Mouse (Mus musculus): ENCODE measurements around the gene Ahcyl1. TPM values are rescaled to one million over a fixed set of nuclear protein-coding genes. Genes with fewer than 3 reads are reported as not detected.
A peak's percentile ranks its signal among the peaks of the same experiment; 100 is the strongest.
"Not testable (repeated sequence)": the region's sequence is repeated elsewhere in the genome, so short reads cannot be mapped to it uniquely, and the experiment has no call there.

Gene Ahcyl1
- polyA plus RNA-seq, 1 experiment from 2014 or later = 43.6 TPM

DNA sequence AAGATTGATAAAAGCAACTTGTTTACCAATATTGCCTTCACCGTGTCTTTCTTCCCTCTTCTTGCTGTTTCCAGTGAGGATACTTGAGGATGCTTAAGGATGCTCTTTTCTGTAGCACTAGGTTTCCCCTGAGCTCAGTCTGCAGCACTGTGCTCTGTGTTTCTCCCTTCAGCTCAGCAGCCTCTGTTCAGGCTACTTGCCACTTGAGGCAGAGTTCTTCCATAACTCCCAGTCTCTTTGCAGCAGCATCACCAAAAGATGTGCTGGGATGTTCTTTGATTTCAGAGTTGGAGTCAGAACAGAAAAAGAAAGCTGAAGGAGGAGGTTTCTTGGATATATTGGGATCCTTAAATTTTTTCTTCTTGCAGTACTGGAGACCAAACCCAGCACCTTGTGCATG is 42.3 kb upstream of the Ahcyl1 start:
- Histone ChIP-seq H3K27me3 (replicated peaks; ENCODE audit: control insufficient read depth, insufficient read depth, low read length) (no peaks in the 10 kb centered on the region), H3K36me3 (ENCODE audit: control insufficient read depth, insufficient read depth, low read length) (no peaks in the 10 kb centered on the region; the same call in 1 of the 2 replicates), H3K4me1 (ENCODE audit: control insufficient read depth, insufficient read depth, low read length) (peaks cover 27% of the 10 kb centered on the region), H3K4me2 (ENCODE audit: low read depth, low read length) (no peak overlapping the region), H3K9me3 (ENCODE audit: control insufficient read depth, low read length) (no peaks in the 10 kb centered on the region), H3K27ac (ENCODE audit: low read length) (no peak overlapping the region), H3K9ac (ENCODE audit: low read depth, low read length) (no peak overlapping the region), H3K4me3 (ENCODE audit: low read length) (no peak overlapping the region)
- WGBS = 71% methylated on average over 1 of the region's 1 CpGs
- no peak for ATAC-seq

DNA sequence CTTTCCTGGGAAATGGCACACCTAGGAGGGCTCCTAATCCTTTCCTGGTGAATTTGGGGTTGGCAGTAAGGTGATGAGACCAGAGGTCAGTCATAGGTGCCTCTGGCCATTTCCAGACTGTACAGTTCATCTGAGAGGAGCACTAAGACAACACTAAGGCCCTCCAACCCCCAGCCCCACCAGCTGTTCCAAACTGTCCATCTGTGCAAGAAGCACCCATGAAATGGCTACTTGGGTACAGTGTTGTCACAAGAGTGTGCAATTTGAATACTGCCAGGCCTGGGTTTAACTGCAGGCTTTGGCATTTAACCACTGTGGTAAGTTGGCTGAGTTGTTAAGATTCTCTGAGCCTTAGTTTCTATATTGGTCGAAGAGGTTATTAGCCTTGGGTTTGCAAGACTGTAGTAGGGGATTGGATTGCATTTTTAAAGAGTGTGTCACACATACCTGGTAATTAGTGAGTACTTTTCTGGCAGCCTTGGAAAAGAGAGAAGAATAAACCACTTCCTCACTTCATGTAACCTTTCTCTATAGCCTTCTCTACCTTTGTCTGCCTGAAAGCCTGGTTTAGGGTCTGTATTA is 41.3 kb upstream of the Ahcyl1 start:
- Histone ChIP-seq H3K36me3 (ENCODE audit: control insufficient read depth, insufficient read depth, low read length) (no peaks in the 10 kb centered on the region; the same call in 1 of the 2 replicates), H3K27me3 (replicated peaks; ENCODE audit: control insufficient read depth, insufficient read depth, low read length) (no peaks in the 10 kb centered on the region), H3K4me2 (ENCODE audit: low read depth, low read length) (no peak overlapping the region), H3K4me1 (ENCODE audit: control insufficient read depth, insufficient read depth, low read length) (peaks cover 27% of the 10 kb centered on the region), H3K4me3 (ENCODE audit: low read length) (no peak overlapping the region), H3K27ac (ENCODE audit: low read length) (no peak overlapping the region), H3K9ac (ENCODE audit: low read depth, low read length) (no peak overlapping the region), H3K9me3 (ENCODE audit: control insufficient read depth, low read length) (no peaks in the 10 kb centered on the region)
- 82% methylated on average over 1 of the region's 1 CpGs for WGBS
- no peak for ATAC-seq

- not testable (repeated sequence) for H3K4me2 ChIP-seq (ENCODE audit: low read depth, low read length); H3K9ac ChIP-seq (ENCODE audit: low read depth, low read length)
- WGBS = 95% methylated on average over 13 of the region's 13 CpGs
Observed at GRCm38 (mm10) chr3:107735620-107736019, 39.3 kb upstream of the Ahcyl1 start.

GRCm38 (mm10) chr3:107733329-107733728 is 37.0 kb upstream of the Ahcyl1 start:
- no peak for ATAC-seq
- Histone ChIP-seq H3K9me3 (ENCODE audit: control insufficient read depth, low read length) (no peaks in the 10 kb centered on the region), H3K36me3 (ENCODE audit: control insufficient read depth, insufficient read depth, low read length) (no peaks in the 10 kb centered on the region), H3K27ac (ENCODE audit: low read length) (no peak overlapping the region), H3K9ac (ENCODE audit: low read depth, low read length) (no peak overlapping the region), H3K27me3 (replicated peaks; ENCODE audit: control insufficient read depth, insufficient read depth, low read length) (no peaks in the 10 kb centered on the region), H3K4me3 (ENCODE audit: low read length) (no peak overlapping the region), H3K4me1 (ENCODE audit: control insufficient read depth, insufficient read depth, low read length) (no peaks in the 10 kb centered on the region), H3K4me2 (ENCODE audit: low read depth, low read length) (no peak overlapping the region)
- 84% methylated on average over 1 of the region's 1 CpGs for whole genome bisulfite sequencing

More at GRCm38 (mm10) chr3:107735620-107736019, 39.3 kb upstream of the Ahcyl1 start:
- not testable (repeated sequence) for H3K36me3 ChIP-seq (ENCODE audit: control insufficient read depth, insufficient read depth, low read length); H3K27me3 ChIP-seq (replicated peaks; ENCODE audit: control insufficient read depth, insufficient read depth, low read length); H3K27ac ChIP-seq (ENCODE audit: low read length); H3K4me1 ChIP-seq (ENCODE audit: control insufficient read depth, insufficient read depth, low read length); H3K9me3 ChIP-seq (ENCODE audit: control insufficient read depth, low read length); ATAC-seq; H3K4me3 ChIP-seq (ENCODE audit: low read length)

DNA sequence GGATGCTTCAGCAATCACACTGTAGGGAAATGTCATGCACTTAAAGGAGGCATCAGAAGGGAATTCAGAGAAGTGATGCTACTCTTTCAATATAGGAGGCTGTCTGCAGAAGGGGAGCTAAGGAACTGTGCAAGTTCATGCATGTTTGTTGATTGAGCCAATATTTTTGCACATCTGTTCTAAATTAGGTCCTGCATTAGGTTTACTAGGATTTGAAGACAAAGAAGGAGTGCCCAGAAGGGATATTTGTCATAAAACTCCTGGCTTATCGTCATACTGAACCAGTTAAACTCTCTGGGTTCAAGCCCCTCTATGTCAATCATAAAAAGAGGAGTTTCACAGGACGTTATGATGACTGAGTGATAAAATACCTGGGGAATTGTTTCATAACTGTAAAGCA is 33.9 kb upstream of the Ahcyl1 start:
- Histone ChIP-seq H3K27ac (ENCODE audit: low read length) (no peak overlapping the region), H3K27me3 (replicated peaks; ENCODE audit: control insufficient read depth, insufficient read depth, low read length) (no peaks in the 10 kb centered on the region), H3K4me1 (ENCODE audit: control insufficient read depth, insufficient read depth, low read length) (no peaks in the 10 kb centered on the region), H3K4me3 (ENCODE audit: low read length) (no peak overlapping the region), H3K9ac (ENCODE audit: low read depth, low read length) (no peak overlapping the region), H3K4me2 (ENCODE audit: low read depth, low read length) (no peak overlapping the region), H3K36me3 (ENCODE audit: control insufficient read depth, insufficient read depth, low read length) (no peaks in the 10 kb centered on the region), H3K9me3 (ENCODE audit: control insufficient read depth, low read length) (no peaks in the 10 kb centered on the region)
- 58% methylated on average over 2 of the region's 2 CpGs for WGBS
- no peak for ATAC-seq

- no peak for ATAC-seq
- Histone ChIP-seq H3K36me3 (ENCODE audit: control insufficient read depth, insufficient read depth, low read length) (no peaks in the 10 kb centered on the region), H3K27me3 (replicated peaks; ENCODE audit: control insufficient read depth, insufficient read depth, low read length) (no peaks in the 10 kb centered on the region), H3K4me2 (ENCODE audit: low read depth, low read length) (no peak overlapping the region), H3K9me3 (ENCODE audit: control insufficient read depth, low read length) (no peaks in the 10 kb centered on the region), H3K4me3 (ENCODE audit: low read length) (no peak overlapping the region), H3K27ac (ENCODE audit: low read length) (no peak overlapping the region), H3K9ac (ENCODE audit: low read depth, low read length) (no peak overlapping the region), H3K4me1 (ENCODE audit: control insufficient read depth, insufficient read depth, low read length) (no peaks in the 10 kb centered on the region)
- 62% methylated on average over 1 of the region's 1 CpGs for WGBS
Observed at GRCm38 (mm10) chr3:107728509-107728908, 32.1 kb upstream of the Ahcyl1 start.

- Histone ChIP-seq H3K9me3 (ENCODE audit: control insufficient read depth, low read length) (no peaks in the 10 kb centered on the region), H3K9ac (ENCODE audit: low read depth, low read length) (no peak overlapping the region), H3K4me2 (ENCODE audit: low read depth, low read length) (no peak overlapping the region), H3K27me3 (replicated peaks; ENCODE audit: control insufficient read depth, insufficient read depth, low read length) (no peaks in the 10 kb centered on the region), H3K27ac (ENCODE audit: low read length) (no peak overlapping the region), H3K4me1 (ENCODE audit: control insufficient read depth, insufficient read depth, low read length) (peaks cover 5% of the 10 kb centered on the region), H3K36me3 (ENCODE audit: control insufficient read depth, insufficient read depth, low read length) (no peaks in the 10 kb centered on the region), H3K4me3 (ENCODE audit: low read length) (no peak overlapping the region)
- WGBS = 50% methylated on average over 1 of the region's 1 CpGs
- ATAC-seq = no peak
Observed at GRCm38 (mm10) chr3:107715971-107716370, 19.6 kb upstream of the Ahcyl1 start.

DNA sequence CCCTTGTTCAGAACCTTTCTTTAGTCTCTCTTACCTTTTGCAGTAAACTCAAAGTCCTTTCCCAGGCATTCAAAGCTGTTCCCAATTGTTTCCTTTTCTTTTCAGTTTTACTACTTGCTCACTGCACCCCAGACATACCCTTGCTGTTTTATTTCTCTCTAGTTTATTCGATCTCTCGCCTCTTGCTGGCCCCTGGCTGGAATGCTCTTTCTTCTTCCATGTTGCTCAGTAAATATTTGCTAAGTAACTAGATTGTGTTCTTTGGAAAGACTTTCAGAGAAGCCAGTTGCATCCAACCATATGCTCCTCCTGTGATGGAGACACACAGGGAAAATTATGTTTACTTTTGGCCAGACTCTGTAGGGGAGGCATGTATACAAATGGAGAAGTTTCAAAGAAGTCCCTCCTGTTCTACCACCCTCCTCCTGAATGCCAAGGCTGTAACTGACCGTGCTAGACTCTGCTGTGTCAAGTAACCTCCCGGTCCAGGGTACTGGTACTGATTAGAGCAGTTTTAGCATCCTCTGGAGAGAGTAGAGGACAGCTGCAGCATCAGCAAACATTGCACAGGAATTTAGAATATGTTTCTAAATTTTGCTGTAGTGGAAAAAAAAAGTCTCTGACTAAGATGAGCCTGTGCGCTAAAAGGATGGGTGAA is 18.0 kb upstream of the Ahcyl1 start:
- Histone ChIP-seq H3K4me2 (ENCODE audit: low read depth, low read length) (no peak overlapping the region), H3K4me1 (ENCODE audit: control insufficient read depth, insufficient read depth, low read length) (peaks cover 5% of the 10 kb centered on the region), H3K27ac (ENCODE audit: low read length) (peak overlapping the region; percentile 3; the same call in 1 of the 2 replicates), H3K27me3 (replicated peaks; ENCODE audit: control insufficient read depth, insufficient read depth, low read length) (no peaks in the 10 kb centered on the region), H3K9ac (ENCODE audit: low read depth, low read length) (no peak overlapping the region), H3K4me3 (ENCODE audit: low read length) (no peak overlapping the region), H3K9me3 (ENCODE audit: control insufficient read depth, low read length) (no peaks in the 10 kb centered on the region), H3K36me3 (ENCODE audit: control insufficient read depth, insufficient read depth, low read length) (no peaks in the 10 kb centered on the region)
- ATAC-seq = 0 out of 2 replicates have a peak, but pooled peaks have one; percentile 33
- 33% methylated on average over 5 of the region's 5 CpGs for WGBS

- no peak overlapping the region for H3K4me2 ChIP-seq (ENCODE audit: low read depth, low read length)
- H3K27ac ChIP-seq (ENCODE audit: low read length) = no peak overlapping the region
- no peak overlapping the region for H3K4me3 ChIP-seq (ENCODE audit: low read length)
- no peak overlapping the region for H3K9ac ChIP-seq (ENCODE audit: low read depth, low read length)
- H3K4me1 ChIP-seq (ENCODE audit: control insufficient read depth, insufficient read depth, low read length) = peaks cover 5% of the 10 kb centered on the region
- H3K27me3 ChIP-seq (replicated peaks; ENCODE audit: control insufficient read depth, insufficient read depth, low read length) = no peaks in the 10 kb centered on the region
- ATAC-seq = no peak
- H3K9me3 ChIP-seq (ENCODE audit: control insufficient read depth, low read length) = no peaks in the 10 kb centered on the region
- H3K36me3 ChIP-seq (ENCODE audit: control insufficient read depth, insufficient read depth, low read length) = no peaks in the 10 kb centered on the region
- 52% methylated on average over 3 of the region's 3 CpGs for WGBS
Observed at GRCm38 (mm10) chr3:107712081-107712480, 15.7 kb upstream of the Ahcyl1 start.
